Mouse (Mus musculus): ENCODE data around the gene Zfp664. TPM values are rescaled to one million over a fixed set of nuclear protein-coding genes. Genes with fewer than 3 reads are reported as not detected.
A peak's percentile ranks its signal among the peaks of the same experiment; 100 is the strongest.

Gene Zfp664
- polyA plus RNA-seq, 1 experiment from 2014 or later, result 59.2 TPM

DNA sequence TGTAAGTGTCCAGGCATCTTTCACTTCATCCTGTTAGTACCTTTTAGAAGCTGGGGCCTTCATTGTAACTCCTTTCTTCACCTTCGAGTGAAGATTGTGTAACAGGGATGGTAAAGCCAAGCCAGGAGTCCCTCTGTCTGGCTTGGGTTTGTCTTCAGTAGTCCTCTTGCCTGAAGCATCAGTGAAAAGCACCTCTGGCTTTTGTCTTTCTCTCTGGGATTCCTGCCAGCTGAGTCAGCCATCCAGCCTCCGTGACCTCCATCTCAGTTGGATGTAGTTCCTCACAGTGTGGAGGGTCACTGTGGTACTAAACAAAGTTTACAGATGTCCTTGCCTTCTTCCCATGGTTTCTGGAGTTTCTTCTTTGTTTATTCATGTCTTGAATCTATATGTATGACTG, 9.5 kb downstream of the Zfp664 start:
- no peak for ATAC-seq (ENCODE audit: extremely low read depth, insufficient number of reproducible peaks, low FRiP score, low TSS enrichment)
- no peaks in the 10 kb centered on the region for H3K27me3 ChIP-seq (replicated peaks)
- H3K4me3 ChIP-seq, result no peak overlapping the region
- peaks cover 29% of the 10 kb centered on the region for H3K36me3 ChIP-seq
- peak overlapping the region; percentile 19; the same call in 1 of the 2 replicates for H3K9ac ChIP-seq
- H3K9me3 ChIP-seq, result no peaks in the 10 kb centered on the region
- H3K27ac ChIP-seq (replicated peaks), result peak overlapping the region; percentile 58
- peaks cover 77% of the 10 kb centered on the region for H3K4me1 ChIP-seq
- WGBS, result 31% methylated on average over 2 of the region's 2 CpGs
- H3K4me2 ChIP-seq, result no peak overlapping the region

DNA sequence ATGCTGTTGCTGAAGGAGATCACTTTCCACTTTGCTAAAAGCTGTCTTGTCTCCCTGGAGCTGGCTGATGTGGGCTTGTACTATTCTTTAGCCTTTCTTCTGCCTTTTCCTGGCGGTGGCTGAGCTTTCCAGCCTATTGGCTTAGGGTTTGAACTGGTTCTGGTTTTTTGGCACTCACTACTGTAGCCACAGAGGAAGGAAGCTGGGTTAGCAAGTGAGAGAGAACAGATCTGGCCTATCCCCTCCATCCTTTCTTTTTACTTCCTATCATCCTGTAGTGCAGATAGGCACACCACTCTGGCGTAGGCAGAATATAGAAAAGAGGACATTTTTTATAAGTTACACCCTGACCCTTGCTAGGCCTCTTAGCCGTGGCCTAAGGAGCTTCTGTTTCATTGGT, 10.6 kb downstream of the Zfp664 start:
- no peak; the same call in 1 of the 2 replicates for ATAC-seq (ENCODE audit: extremely low read depth, insufficient number of reproducible peaks, low FRiP score, low TSS enrichment)
- 0 out of 2 replicates have a peak overlapping the region, but pooled peaks have one; percentile 28 for H3K9ac ChIP-seq
- peaks cover 80% of the 10 kb centered on the region for H3K4me1 ChIP-seq
- peak overlapping the region; percentile 58 for H3K27ac ChIP-seq (replicated peaks)
- no peaks in the 10 kb centered on the region for H3K9me3 ChIP-seq
- H3K4me2 ChIP-seq, result 0 out of 2 replicates have a peak overlapping the region, but pooled peaks have one; percentile 2
- H3K36me3 ChIP-seq, result peaks cover 21% of the 10 kb centered on the region
- H3K27me3 ChIP-seq (replicated peaks), result no peaks in the 10 kb centered on the region
- 68% methylated on average over 3 of the region's 3 CpGs for WGBS
- no peak overlapping the region for H3K4me3 ChIP-seq

DNA sequence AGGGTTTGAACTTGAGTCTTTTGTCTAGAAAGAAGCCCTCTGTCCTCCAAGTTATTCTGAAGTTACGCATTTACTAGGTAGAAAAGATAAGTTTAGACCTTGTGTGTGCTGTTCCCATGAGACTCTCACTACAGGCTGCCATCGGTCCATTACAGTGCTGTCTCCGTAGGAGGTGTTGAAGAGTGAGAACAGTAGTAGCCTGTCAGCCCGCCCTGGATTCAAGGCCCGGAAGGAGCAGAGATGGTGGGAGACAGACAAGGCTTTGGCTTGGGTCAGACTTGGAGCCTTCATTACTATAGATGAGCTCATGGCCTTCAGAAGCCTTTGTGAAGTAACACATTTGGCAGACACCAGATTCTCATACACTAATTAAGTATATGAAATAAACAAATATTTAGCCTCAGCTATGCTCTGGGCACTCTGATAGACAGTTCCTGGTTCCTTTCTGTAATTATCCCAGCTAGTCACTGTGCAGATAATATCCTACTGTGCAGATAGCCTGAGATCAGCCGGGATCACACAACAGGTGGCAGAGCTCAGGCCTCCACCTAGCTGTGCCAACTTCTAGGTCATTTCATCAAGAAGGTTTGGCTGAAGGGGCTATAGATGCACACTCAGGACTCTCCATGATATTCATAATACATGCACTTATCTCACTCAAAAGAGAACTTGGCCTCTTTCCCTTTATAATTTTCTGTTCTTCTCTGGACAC, 11.6 kb downstream of the Zfp664 start:
- H3K4me1 ChIP-seq, result peaks cover 88% of the 10 kb centered on the region
- H3K4me2 ChIP-seq, result no peak overlapping the region
- no peaks in the 10 kb centered on the region for H3K27me3 ChIP-seq (replicated peaks)
- no peaks in the 10 kb centered on the region for H3K9me3 ChIP-seq
- H3K9ac ChIP-seq, result no peak overlapping the region
- no peak for ATAC-seq (ENCODE audit: extremely low read depth, insufficient number of reproducible peaks, low FRiP score, low TSS enrichment)
- H3K27ac ChIP-seq (replicated peaks), result 0 out of 2 replicates have a peak overlapping the region, but pooled peaks have one; percentile 21
- H3K4me3 ChIP-seq, result no peak overlapping the region
- WGBS, result 53% methylated on average over 6 of the region's 6 CpGs
- peaks cover 28% of the 10 kb centered on the region for H3K36me3 ChIP-seq

DNA sequence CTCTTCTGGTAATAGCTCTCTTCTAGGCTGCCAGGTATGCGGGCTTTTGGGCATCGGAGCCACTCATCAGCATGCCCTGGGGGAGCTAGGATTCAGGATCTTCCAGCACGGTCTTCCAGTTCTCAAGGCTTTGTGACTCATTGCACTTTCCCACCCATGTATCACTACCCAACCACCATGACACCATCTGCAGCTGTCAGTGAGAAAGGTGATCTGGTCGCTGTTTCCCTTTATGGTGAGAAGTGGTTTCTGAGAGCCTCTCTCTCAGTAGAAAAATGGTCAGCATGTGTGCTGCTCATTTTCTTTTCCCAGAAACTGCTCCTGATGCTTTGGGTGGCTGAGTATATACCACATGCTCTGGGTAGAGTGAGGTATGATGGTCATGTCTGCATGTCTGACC, 16.8 kb downstream of the Zfp664 start:
- no peak for ATAC-seq (ENCODE audit: extremely low read depth, insufficient number of reproducible peaks, low FRiP score, low TSS enrichment)

DNA sequence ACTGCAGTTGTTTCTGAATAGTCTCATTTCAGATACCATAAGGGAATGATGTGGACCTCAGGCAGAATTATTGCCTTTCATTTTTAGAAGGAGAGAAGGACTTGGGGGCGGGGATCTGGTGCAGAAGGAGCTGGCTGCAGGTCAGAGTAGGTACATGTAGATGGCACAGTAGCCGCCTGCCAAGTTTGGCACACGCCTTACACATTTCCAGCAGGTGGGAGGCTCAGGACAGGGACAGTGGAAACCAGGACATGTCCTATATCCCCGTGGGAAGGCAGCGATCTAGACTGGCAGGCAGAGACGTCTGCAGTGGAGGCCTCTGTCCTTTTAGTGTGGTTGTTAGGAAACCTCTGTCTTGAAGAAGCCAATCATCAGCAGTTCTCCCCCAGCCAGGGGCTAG, 17.3 kb downstream of the Zfp664 start:
- peaks cover 53% of the 10 kb centered on the region for H3K36me3 ChIP-seq
- WGBS, result 84% methylated on average over 6 of the region's 6 CpGs
- ATAC-seq (ENCODE audit: extremely low read depth, insufficient number of reproducible peaks, low FRiP score, low TSS enrichment), result no peak
- no peak overlapping the region for H3K27ac ChIP-seq (replicated peaks)
- H3K9me3 ChIP-seq, result no peaks in the 10 kb centered on the region
- no peak overlapping the region for H3K9ac ChIP-seq
- H3K4me3 ChIP-seq, result no peak overlapping the region
- no peak overlapping the region for H3K4me2 ChIP-seq
- H3K4me1 ChIP-seq, result peaks cover 33% of the 10 kb centered on the region
- no peaks in the 10 kb centered on the region for H3K27me3 ChIP-seq (replicated peaks)

More for the DNA sequence above, 16.8 kb downstream of the Zfp664 start:
- Histone ChIP-seq H3K27me3 (replicated peaks) (no peaks in the 10 kb centered on the region), H3K4me2 (no peak overlapping the region), H3K36me3 (peaks cover 51% of the 10 kb centered on the region), H3K27ac (replicated peaks) (no peak overlapping the region), H3K4me1 (peaks cover 38% of the 10 kb centered on the region), H3K4me3 (no peak overlapping the region), H3K9me3 (no peaks in the 10 kb centered on the region), H3K9ac (no peak overlapping the region)
- WGBS, result 85% methylated on average over 4 of the region's 4 CpGs

DNA sequence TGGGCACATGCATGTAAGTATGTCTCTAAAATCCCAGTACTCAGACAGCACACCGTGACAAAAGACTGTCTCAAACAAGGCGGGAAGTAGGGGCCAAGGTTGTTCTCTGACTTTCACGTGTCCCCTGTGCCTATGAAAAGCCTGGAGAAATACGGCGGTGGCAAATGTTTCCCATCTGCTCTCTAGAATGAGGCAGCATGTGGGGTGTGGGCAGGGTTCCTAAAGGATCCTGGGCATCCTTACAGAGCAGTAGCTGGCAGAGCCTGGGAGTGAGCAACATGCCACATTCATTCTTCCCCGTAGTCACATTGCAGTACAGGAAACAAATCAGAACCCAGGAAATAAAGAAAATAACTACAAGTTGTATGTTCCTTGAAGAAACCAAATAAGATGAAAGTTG, 21.4 kb downstream of the Zfp664 start:
- no peak overlapping the region for H3K4me3 ChIP-seq
- no peak overlapping the region for H3K4me2 ChIP-seq
- 90% methylated on average over 6 of the region's 6 CpGs for WGBS
- no peak for ATAC-seq (ENCODE audit: extremely low read depth, insufficient number of reproducible peaks, low FRiP score, low TSS enrichment)
- H3K4me1 ChIP-seq, result peaks cover 4% of the 10 kb centered on the region; the same call in 1 of the 2 replicates
- no peak overlapping the region for H3K27ac ChIP-seq (replicated peaks)
- peaks cover 74% of the 10 kb centered on the region for H3K36me3 ChIP-seq
- no peaks in the 10 kb centered on the region for H3K27me3 ChIP-seq (replicated peaks)
- H3K9me3 ChIP-seq, result no peaks in the 10 kb centered on the region
- no peak overlapping the region for H3K9ac ChIP-seq

GRCm38 (mm10) chr5:124888661-124889060, 26.2 kb downstream of the Zfp664 start:
- H3K9me3 ChIP-seq, result no peaks in the 10 kb centered on the region
- H3K36me3 ChIP-seq, result peaks cover 59% of the 10 kb centered on the region
- H3K27me3 ChIP-seq (replicated peaks), result no peaks in the 10 kb centered on the region
- ATAC-seq (ENCODE audit: extremely low read depth, insufficient number of reproducible peaks, low FRiP score, low TSS enrichment), result no peak
- H3K4me1 ChIP-seq, result peaks cover 10% of the 10 kb centered on the region
- H3K9ac ChIP-seq, result no peak overlapping the region
- no peak overlapping the region for H3K4me3 ChIP-seq
- no peak overlapping the region for H3K4me2 ChIP-seq
- WGBS, result 86% methylated on average over 8 of the region's 8 CpGs
- no peak overlapping the region for H3K27ac ChIP-seq (replicated peaks)

GRCm38 (mm10) chr5:124891921-124892370, 29.5 kb downstream of the Zfp664 start:
- ATAC-seq (ENCODE audit: extremely low read depth, insufficient number of reproducible peaks, low FRiP score, low TSS enrichment), result no peak
- Histone ChIP-seq H3K27me3 (replicated peaks) (no peaks in the 10 kb centered on the region), H3K4me3 (no peak overlapping the region), H3K4me2 (no peak overlapping the region), H3K27ac (replicated peaks) (no peak overlapping the region), H3K9me3 (no peaks in the 10 kb centered on the region), H3K36me3 (peaks cover 26% of the 10 kb centered on the region), H3K4me1 (peaks cover 13% of the 10 kb centered on the region), H3K9ac (0 out of 2 replicates have a peak overlapping the region, but pooled peaks have one; percentile 7)
- WGBS, result 54% methylated on average over 3 of the region's 3 CpGs

DNA sequence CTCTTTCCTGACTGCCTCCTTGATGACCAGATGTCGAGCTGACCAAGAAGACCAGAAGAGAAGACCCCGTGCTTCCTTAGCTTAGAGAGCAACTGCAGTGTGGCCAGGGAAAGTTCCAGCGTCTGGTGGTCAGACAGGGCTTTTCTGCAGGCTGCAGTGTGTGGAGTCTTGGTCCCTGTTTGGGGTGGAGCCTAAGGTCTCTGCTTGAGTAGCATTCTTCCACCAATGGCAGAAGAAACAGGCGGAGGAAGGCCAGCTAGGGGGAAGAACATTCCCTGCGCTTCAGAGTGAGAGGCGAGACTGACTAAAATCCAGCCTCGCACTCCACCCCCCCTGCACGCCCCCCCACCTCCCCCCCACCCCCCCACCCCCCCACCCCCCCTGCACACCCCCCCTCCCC, 33.6 kb downstream of the Zfp664 start:
- no peaks in the 10 kb centered on the region for H3K9me3 ChIP-seq
- ATAC-seq (ENCODE audit: extremely low read depth, insufficient number of reproducible peaks, low FRiP score, low TSS enrichment), result no peak
- no peak overlapping the region for H3K4me3 ChIP-seq
- no peak overlapping the region for H3K4me2 ChIP-seq
- H3K27ac ChIP-seq (replicated peaks), result no peak overlapping the region
- 29% methylated on average over 7 of the region's 8 CpGs for WGBS
- peaks cover 20% of the 10 kb centered on the region for H3K4me1 ChIP-seq
- H3K36me3 ChIP-seq, result no peaks in the 10 kb centered on the region
- no peak overlapping the region for H3K9ac ChIP-seq
- no peaks in the 10 kb centered on the region for H3K27me3 ChIP-seq (replicated peaks)

GRCm38 (mm10) chr5:124899945-124900631, 37.6 kb downstream of the Zfp664 start:
- no peaks in the 10 kb centered on the region for H3K36me3 ChIP-seq
- H3K4me2 ChIP-seq, result peak overlapping the region; percentile 69
- no peaks in the 10 kb centered on the region for H3K27me3 ChIP-seq (replicated peaks)
- peaks cover 13% of the 10 kb centered on the region for H3K4me1 ChIP-seq
- H3K27ac ChIP-seq (replicated peaks), result no peak overlapping the region
- H3K4me3 ChIP-seq, result peak overlapping the region; percentile 42
- no peaks in the 10 kb centered on the region for H3K9me3 ChIP-seq
- peak overlapping the region; percentile 68 for H3K9ac ChIP-seq
- 22% methylated on average over 20 of the region's 20 CpGs for WGBS
- 0 out of 2 replicates have a peak, but pooled peaks have one; percentile 38 for ATAC-seq (ENCODE audit: extremely low read depth, insufficient number of reproducible peaks, low FRiP score, low TSS enrichment)

- Histone ChIP-seq H3K36me3 (no peaks in the 10 kb centered on the region), H3K4me2 (no peak overlapping the region), H3K4me3 (no peak overlapping the region), H3K27me3 (replicated peaks) (no peaks in the 10 kb centered on the region), H3K9me3 (no peaks in the 10 kb centered on the region), H3K27ac (replicated peaks) (no peak overlapping the region), H3K9ac (no peak overlapping the region), H3K4me1 (peaks cover 12% of the 10 kb centered on the region)
- no peak for ATAC-seq (ENCODE audit: extremely low read depth, insufficient number of reproducible peaks, low FRiP score, low TSS enrichment)
- 68% methylated on average over 19 of the region's 19 CpGs for WGBS
These were observed 38.4 kb downstream of the Zfp664 start for GRCm38 (mm10) chr5:124900738-124901490.

Data from heart, embryonic 13.5 days (tissue).